Mouse (Mus musculus) heart, postnatal 0 days (tissue): ENCODE results near the gene Nek7. TPM values are rescaled to one million over a fixed set of nuclear protein-coding genes. Genes with fewer than 3 reads are reported as not detected.

ENCODE experiments used
- ATAC-seq: fragments of 200-750 bp; cut with Nextera tagmentation; 2 replicates; pipeline ENCODE4 v1.8.0; 2017; ENCODE audit warnings: low read depth, moderate number of reproducible peaks, moderate library complexity; ENCODE audit not compliant: insufficient read depth
- DNase-seq: peaks from one replicate; pipeline ENCODE4 v3.0.0-alpha.2; 2016; ENCODE audit warnings: low spot score
- H3K27ac ChIP-seq: fragments of 300-500 bp; sonication (generic); 2 replicates; pipeline ENCODE4 v1.5.1; 2014; ENCODE audit warnings: low read depth, mild to moderate bottlenecking
- H3K27me3 ChIP-seq: fragments of 300-500 bp; sonication (generic); 2 replicates; pipeline ENCODE4 v1.6.1; 2014; ENCODE audit warnings: low read length, mixed read lengths; ENCODE audit not compliant: control insufficient read depth, insufficient read depth
- H3K36me3 ChIP-seq: fragments of 300-500 bp; sonication (generic); replicated peaks from 2 replicates; pipeline ENCODE4 v1.6.1; 2014; ENCODE audit warnings: low read length, mixed read lengths; ENCODE audit not compliant: control insufficient read depth, insufficient read depth
- H3K4me1 ChIP-seq: fragments of 300-500 bp; sonication (generic); 2 replicates; pipeline ENCODE4 v1.6.1; 2014; ENCODE audit warnings: antibody characterized with exemption; ENCODE audit not compliant: control insufficient read depth, insufficient read depth
- H3K4me2 ChIP-seq: fragments of 300-500 bp; sonication (generic); 2 replicates; pipeline ENCODE4 v1.6.1; 2014; ENCODE audit warnings: low read depth, mild to moderate bottlenecking, low read length, moderate library complexity
- H3K4me3 ChIP-seq: fragments of 300-500 bp; sonication (generic); 2 replicates; pipeline ENCODE4 v1.5.1; 2014; ENCODE audit warnings: low read depth, low read length
- H3K9ac ChIP-seq: fragments of 300-500 bp; sonication (generic); replicated peaks from 2 replicates; pipeline ENCODE4 v1.6.1; 2014; ENCODE audit warnings: low read depth, low read length, mixed read lengths
- H3K9me3 ChIP-seq: fragments of 300-500 bp; sonication (generic); replicated peaks from 2 replicates; pipeline ENCODE4 v1.6.1; 2016; ENCODE audit warnings: low read length; ENCODE audit not compliant: control insufficient read depth
- CTCF ChIP-seq: IDR thresholded peaks from 2 replicates; pipeline ENCODE4 v1.5.1; 2016; ENCODE audit warnings: antibody characterized with exemption, control low read depth, low read depth
- EP300 ChIP-seq: IDR thresholded peaks from 2 replicates; pipeline ENCODE4 v1.6.1; 2016; ENCODE audit warnings: antibody characterized with exemption, low read depth
- WGBS: fragments of 180-500 bp; shearing (Covaris S2); extraction: QIAGEN DNeasy Blood & Tissue Kit; methylation state at CpG from one replicate; pipeline ENCODE4 v1.1.7; 2014; 5-methylcytosine and 5-hydroxymethylcytosine counted together
- polyA plus RNA-seq: library from polyadenylated mRNA; unstranded; fragments of >200 nt; fragmentation: Nextera tagmentation; extraction: Ambion mirVana; gene quantifications from 2 replicates; pipeline ENCODE4 v1.2.1, GENCODE M21; 2015
- total RNA-seq: library from RNA; depleted of rRNA; stranded (reverse); fragments of >200 nt; gene quantifications from 2 replicates; pipeline ENCODE4 v1.2.3, GENCODE M21; 2014; ENCODE audit warnings: low replicate concordance

The Nek7 gene
- total and polyA plus RNA-seq, 2 experiments from 2014 or later, result 43.8 to 44.6 TPM

DNA sequence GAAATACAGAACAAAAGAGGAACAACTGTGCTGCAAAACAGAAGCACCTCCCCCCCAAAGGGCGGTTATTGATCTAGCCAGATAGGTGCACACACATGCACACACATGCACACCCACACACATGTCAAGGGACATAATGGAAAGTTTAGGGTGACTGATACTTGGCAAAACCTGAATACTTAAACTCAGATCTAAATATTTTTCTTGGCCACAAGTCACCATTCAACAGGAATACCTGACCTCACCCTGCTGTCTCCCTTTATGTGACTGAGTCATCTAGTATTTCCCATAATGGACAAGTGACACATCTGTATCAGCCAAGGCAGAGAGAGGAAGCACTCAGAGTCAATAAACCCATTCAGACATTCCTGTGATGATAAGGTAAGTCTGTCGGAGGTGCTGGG is 48.9 kb downstream of the Nek7 start:
- DNase-seq (peak; percentile 28), ATAC-seq (peak; percentile 61)
- 43% methylated on average over 2 of the region's 2 CpGs for WGBS
- H3K9me3 ChIP-seq, result no peaks in the 10 kb centered on the region
- H3K9ac ChIP-seq, result no peak overlapping the region
- H3K27ac ChIP-seq, result peak overlapping the region; percentile 63; the same call in 1 of the 2 replicates
- peaks cover 16% of the 10 kb centered on the region for H3K4me1 ChIP-seq
- H3K4me3 ChIP-seq, result no peak overlapping the region
- H3K4me2 ChIP-seq, result no peak overlapping the region; the same call in 1 of the 2 replicates
- H3K27me3 ChIP-seq, result no peaks in the 10 kb centered on the region
- H3K36me3 ChIP-seq, result no peaks in the 10 kb centered on the region
- no peak for TF ChIP-seq CTCF
- peak; percentile 53; the same call in 1 of the 2 replicates for TF ChIP-seq EP300

GRCm38 (mm10) chr1:138568434-138569232 is 51.3 kb downstream of the Nek7 start:
- ATAC-seq, result no peak
- Histone ChIP-seq H3K27me3 (no peaks in the 10 kb centered on the region), H3K27ac (no peak overlapping the region), H3K36me3 (no peaks in the 10 kb centered on the region), H3K4me3 (no peak overlapping the region), H3K4me1 (peaks cover 20% of the 10 kb centered on the region), H3K9me3 (no peaks in the 10 kb centered on the region), H3K9ac (no peak overlapping the region), H3K4me2 (no peak overlapping the region)
- WGBS, result 79% methylated on average over 6 of the region's 6 CpGs
- TF ChIP-seq CTCF, result no peak
- TF ChIP-seq EP300, result no peak
- no peak for DNase-seq

- Histone ChIP-seq H3K27ac (no peak overlapping the region), H3K36me3 (no peaks in the 10 kb centered on the region), H3K4me1 (peaks cover 20% of the 10 kb centered on the region), H3K9me3 (no peaks in the 10 kb centered on the region), H3K9ac (no peak overlapping the region), H3K4me2 (no peak overlapping the region), H3K27me3 (no peaks in the 10 kb centered on the region), H3K4me3 (no peak overlapping the region)
- ATAC-seq, result no peak
- TF ChIP-seq CTCF, result no peak
- TF ChIP-seq EP300, result no peak
- no peak for DNase-seq
- WGBS, result 71% methylated on average over 9 of the region's 9 CpGs
Observed at GRCm38 (mm10) chr1:138567946-138568345, 52.0 kb downstream of the Nek7 start.

- Histone ChIP-seq H3K4me1 (peaks cover 4% of the 10 kb centered on the region; the same call in 1 of the 2 replicates), H3K36me3 (0 out of 2 replicates have a peak, but pooled peaks cover 4% of the 10 kb centered on the region), H3K4me2 (no peak overlapping the region), H3K27me3 (no peaks in the 10 kb centered on the region), H3K9ac (no peak overlapping the region), H3K4me3 (no peak overlapping the region), H3K9me3 (no peaks in the 10 kb centered on the region), H3K27ac (no peak overlapping the region)
- 70% methylated on average over 6 of the region's 6 CpGs for WGBS
- DNase-seq (no peak), ATAC-seq (no peak)
- no peak for TF ChIP-seq CTCF
- no peak for TF ChIP-seq EP300
Observed at GRCm38 (mm10) chr1:138564677-138565076, 55.3 kb downstream of the Nek7 start.

DNA sequence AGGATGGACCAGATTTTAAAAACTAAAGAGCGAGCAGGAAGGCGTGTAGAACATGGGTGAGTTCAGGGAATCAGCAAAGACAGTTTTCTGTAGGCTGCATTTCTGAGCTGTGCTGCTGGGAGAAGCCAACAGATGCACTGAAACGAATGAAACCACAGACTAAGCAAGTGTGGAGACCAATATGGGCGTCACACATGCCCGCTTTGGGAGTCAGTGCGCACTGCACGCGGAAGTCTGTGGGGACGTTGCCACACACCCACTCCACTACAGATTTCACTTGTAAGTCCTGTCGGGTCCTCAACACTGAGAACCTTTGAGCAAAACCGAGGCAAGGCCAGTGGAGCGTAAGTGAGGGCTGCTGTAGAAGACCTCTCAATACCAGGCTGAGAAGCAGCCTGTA is 59.2 kb downstream of the Nek7 start:
- DNase-seq, result no peak
- Histone ChIP-seq H3K4me2 (no peak overlapping the region), H3K9ac (no peak overlapping the region), H3K4me1 (peaks cover 4% of the 10 kb centered on the region; the same call in 1 of the 2 replicates), H3K27ac (no peak overlapping the region), H3K36me3 (0 out of 2 replicates have a peak, but pooled peaks cover 4% of the 10 kb centered on the region), H3K9me3 (no peaks in the 10 kb centered on the region), H3K27me3 (no peaks in the 10 kb centered on the region), H3K4me3 (no peak overlapping the region)
- ATAC-seq, result no peak
- TF ChIP-seq CTCF (no peak), EP300 (no peak)
- WGBS, result 89% methylated on average over 12 of the region's 12 CpGs
